Mouse (Mus musculus): ENCODE measurements around the gene Pank4.

Gene Pank4

GRCm38 (mm10) chr4:154967173-154967572 is 3.2 kb downstream of the Pank4 start:
- no peak for DNase-seq (ENCODE audit: low spot score)

GRCm38 (mm10) chr4:154972546-154972945 is 8.6 kb downstream of the Pank4 start:
- DNase-seq (ENCODE audit: low spot score) = no peak

- DNase-seq (ENCODE audit: low spot score) = no peak
Measured at GRCm38 (mm10) chr4:154974163-154974611, 10.3 kb downstream of the Pank4 start.

GRCm38 (mm10) chr4:154980110-154980509 is 16.2 kb downstream of the Pank4 start:
- DNase-seq (ENCODE audit: low spot score) = no peak

DNA sequence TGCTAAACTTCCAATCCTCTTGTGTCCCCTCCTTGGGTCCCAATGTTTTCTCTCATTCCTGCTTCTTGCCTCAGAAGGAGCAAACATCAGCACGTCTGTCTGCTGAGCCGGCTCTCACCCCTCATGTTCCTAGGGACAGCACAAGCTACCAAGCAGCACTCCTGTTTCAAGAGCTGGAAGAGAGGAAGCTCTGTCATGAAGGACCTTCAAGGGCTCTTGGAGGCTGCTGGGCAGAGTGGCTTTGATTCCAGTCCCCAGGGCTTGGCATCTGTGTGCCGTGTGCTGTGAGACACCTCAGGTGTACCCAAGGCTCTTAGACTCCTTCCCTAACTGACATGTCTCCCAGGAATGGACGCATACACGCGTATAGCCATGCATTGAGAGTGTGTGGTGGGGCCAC is 17.2 kb downstream of the Pank4 start:
- no peak for DNase-seq (ENCODE audit: low spot score)

- DNase-seq (ENCODE audit: low spot score) = no peak
Measured at GRCm38 (mm10) chr4:154981530-154981929, 17.6 kb downstream of the Pank4 start.

DNA sequence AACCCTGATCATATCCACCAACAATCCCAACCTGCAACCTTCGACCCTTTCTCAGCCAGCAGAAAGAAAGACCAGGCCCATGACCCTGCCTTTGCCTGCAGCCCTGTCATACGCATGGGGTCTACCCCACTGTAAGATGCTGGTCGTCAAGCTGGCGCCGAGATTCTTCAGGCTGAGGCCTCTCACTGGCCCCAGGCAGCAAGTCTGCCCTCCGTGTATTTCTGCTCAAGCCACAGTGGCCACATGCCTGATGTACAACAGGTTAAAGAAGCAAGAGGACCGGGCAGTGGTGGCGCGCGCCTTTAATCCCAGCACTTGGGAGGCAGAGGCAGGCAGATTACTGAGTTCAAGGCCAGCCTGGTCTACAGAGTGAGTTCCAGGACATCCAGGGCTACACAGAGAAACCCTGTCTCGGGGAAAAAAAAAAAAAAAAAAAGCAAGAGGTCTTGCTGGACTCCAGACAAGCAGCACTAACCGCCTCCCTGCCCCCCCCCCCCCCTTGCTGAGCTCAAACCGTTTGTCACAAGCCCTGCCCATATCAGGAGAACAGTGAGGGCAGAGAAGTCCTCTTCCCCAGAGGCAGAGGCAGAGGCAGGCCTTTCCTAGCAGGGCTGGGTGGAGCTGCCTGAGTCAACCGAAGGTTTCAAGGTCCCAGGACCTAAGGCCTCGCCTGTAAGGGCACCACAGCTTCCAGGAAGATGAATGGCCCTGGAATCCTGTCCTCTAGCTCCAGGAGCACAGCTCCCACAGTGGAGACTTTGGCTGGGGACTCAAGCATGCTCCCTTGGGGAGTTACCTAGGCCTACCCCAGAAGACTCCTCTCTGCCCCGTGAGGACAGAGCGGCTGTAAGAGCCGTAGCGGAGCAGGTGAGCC is 18.6 kb downstream of the Pank4 start:
- no peak for DNase-seq (ENCODE audit: low spot score)

DNA sequence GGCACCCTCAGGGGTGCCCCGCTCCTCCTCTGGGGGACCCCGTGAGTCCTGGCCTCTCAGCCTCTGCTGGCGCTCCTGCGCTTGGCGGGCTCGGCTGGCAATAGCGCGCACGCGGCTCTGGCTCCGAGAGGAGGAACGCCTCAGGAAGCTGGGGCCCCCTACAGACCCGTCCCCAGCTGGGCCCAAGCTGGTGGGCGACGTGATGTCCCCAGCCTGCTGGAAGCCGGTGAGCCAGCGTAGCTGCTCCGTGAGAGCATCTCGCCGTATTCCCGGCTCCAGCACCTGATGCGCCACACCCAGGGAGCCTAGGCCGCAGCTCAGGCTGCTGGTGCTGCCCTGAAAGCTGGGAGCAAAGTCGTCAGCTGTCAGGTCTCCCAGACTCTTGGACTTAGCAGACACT is 19.8 kb downstream of the Pank4 start:
- DNase-seq (ENCODE audit: low spot score) = no peak

DNA sequence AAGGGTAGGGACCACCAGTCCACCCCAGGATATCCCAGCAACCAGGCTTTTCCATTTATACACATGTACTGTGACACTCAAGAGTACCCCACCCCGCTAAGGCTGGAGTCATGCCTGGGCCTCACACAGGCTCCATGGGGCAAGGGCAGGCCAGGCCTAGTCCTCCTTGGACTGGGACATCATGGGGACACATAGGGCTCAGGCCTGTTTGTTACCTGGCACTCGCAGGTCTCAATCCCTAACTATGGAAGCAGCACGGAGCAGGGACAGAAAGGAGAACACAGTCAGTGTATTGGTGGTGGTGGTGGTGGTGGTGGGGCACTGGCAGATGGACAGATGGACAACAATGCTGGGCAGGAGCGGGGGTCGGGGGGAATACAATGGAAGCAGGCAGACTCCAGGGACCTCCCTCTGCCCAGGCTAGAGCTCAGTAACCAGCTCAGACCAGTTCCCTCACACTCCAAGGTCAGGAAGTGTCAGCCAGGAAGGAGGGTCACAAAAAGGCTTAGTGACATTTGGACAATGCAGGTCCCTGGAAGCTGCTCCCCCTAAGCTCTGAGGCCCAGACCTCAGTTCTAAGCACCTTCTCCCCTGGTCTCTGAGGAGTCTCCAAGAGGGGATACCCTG is 21.3 kb downstream of the Pank4 start:
- DNase-seq (ENCODE audit: low spot score) = no peak

GRCm38 (mm10) chr4:154986096-154986495 is 22.2 kb downstream of the Pank4 start:
- DNase-seq (ENCODE audit: low spot score) = peak; percentile 77

DNA sequence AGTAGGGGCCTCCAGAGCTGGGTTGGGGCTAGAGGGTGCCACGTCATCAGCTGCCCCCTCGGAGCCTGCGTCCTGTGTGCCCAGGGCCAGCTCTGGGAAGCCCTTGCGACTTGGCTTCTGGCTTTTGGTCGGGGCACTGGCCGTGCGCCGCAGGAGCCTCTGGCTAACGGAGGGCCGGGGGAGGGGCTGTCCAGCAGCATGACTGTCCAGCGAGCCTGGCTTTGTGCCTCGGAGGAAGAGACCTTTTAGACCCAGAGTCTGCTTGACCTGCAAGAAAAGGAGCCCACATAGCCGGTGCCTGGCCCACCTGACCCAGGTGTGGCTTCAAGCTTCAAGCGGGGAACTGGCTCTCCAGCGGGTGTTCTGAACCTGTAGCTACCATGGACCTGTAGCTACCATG is 22.8 kb downstream of the Pank4 start:
- no peak for DNase-seq (ENCODE audit: low spot score)

DNA sequence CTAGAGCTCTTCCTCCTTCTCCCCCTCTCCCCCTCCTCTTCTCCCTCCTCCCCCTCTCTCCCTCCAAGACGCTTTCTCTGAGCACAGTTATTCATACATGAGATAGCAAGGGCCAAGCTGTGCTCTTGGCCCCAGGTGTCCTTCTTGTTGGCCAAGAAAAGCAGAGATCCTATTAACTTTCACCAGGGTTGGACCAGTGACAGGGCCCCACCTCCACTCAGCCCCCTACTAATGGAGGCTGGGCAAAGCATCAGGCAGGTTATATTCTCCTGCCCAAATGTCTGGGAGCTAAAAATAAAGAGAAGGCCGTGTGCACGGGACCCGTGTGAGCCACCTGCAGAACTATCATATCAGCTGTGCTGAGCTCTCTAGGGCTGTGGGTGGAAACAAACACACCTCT is 31.0 kb downstream of the Pank4 start:
- no peak for DNase-seq (ENCODE audit: low spot score)

DNA sequence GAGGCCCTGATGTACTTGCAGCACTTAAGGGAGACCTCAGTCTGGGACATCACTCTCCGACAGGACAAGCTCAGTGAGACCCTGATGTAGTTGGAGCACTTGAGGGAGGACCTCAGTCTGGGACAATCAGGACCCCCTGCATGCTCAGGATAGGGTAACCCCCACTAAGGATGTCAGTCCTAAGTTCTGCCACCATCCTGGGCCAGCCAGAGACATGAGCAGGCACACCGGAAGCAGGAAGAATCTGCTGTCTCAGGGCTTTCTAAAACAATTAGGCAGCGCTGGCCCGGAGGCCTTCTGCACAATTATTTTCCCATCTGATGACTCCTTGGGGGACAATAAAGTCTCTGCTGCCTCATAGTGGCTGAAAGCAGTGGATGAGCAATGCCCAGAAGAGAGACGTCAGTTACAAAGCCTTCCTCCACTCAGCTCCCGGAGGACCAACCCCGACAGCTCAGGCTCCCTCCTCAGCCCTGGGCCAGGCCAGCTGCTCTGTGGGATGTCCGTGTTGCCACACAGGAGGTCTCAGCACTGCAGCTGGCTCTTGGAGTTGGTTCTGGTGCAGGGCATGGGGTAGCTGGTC is 32.7 kb downstream of the Pank4 start:
- DNase-seq (ENCODE audit: low spot score) = no peak

DNA sequence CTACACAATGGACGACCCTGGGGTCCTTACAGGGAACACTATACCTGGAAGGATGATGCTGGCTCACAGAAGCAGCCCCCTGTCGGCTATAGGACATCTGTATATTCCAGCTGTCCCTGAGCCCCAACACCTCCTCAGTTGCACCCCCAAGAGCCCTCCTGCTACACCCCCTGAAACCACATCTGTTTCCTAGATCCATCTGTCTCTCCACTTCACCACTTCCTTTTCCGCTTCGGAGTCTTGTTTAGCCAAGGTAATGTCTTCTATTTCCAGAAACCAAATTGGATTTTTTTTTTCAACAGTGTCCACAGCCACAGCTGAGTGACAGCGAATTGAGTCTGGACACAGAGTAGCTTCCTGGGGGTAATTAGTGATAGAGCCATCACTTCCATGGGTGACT is 35.5 kb downstream of the Pank4 start:
- DNase-seq (ENCODE audit: low spot score) = no peak

DNA sequence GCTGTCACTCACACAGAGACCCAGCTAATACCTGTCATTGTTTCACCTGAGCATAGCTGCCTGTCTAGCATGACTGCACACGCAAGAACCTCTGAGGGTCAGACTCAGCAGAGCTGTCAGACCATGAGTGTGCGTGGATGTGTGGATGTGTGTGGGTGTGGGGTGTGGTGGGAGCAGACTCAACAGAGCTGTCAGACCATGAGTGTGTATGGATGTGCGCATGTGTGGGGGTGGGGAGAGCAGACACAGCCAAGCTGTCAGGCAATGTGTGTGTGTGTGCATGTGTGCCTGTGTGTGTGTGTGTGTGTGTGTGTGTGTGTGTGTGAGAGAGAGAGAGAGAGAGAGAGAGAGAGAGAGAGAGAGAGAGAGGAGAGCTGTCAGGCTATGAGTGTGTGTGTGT is 41.4 kb downstream of the Pank4 start:
- DNase-seq (ENCODE audit: low spot score) = no peak

DNA sequence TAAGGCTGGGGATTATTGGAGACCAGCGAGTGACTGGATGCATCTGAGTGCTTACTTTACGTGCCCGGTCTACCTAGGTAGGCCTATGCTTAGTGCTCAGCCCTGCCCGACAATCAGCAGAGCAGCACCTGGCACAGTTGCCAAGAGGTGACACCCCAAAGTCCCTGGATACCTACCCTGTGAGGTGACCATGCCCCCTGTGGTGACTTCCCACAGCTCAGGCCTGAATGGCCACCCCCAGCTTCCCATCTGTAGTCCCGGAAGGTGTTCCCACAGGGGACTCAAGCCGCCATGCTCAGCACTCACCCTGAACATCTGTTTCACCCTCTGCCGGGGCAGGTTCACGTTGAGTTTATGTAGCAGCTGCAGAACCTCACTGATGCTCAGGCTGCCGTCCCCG is 42.4 kb downstream of the Pank4 start:
- no peak for DNase-seq (ENCODE audit: low spot score)

- no peak for DNase-seq (ENCODE audit: low spot score)
Measured at GRCm38 (mm10) chr4:155007641-155008040, 43.7 kb downstream of the Pank4 start.

- DNase-seq (ENCODE audit: low spot score) = no peak
Measured at GRCm38 (mm10) chr4:155008075-155008474, 44.2 kb downstream of the Pank4 start.

- no peak for DNase-seq (ENCODE audit: low spot score)
Measured at GRCm38 (mm10) chr4:155009216-155009615, 45.3 kb downstream of the Pank4 start.

- no peak for DNase-seq (ENCODE audit: low spot score)
Measured at GRCm38 (mm10) chr4:155010870-155011269, 46.9 kb downstream of the Pank4 start.

DNA sequence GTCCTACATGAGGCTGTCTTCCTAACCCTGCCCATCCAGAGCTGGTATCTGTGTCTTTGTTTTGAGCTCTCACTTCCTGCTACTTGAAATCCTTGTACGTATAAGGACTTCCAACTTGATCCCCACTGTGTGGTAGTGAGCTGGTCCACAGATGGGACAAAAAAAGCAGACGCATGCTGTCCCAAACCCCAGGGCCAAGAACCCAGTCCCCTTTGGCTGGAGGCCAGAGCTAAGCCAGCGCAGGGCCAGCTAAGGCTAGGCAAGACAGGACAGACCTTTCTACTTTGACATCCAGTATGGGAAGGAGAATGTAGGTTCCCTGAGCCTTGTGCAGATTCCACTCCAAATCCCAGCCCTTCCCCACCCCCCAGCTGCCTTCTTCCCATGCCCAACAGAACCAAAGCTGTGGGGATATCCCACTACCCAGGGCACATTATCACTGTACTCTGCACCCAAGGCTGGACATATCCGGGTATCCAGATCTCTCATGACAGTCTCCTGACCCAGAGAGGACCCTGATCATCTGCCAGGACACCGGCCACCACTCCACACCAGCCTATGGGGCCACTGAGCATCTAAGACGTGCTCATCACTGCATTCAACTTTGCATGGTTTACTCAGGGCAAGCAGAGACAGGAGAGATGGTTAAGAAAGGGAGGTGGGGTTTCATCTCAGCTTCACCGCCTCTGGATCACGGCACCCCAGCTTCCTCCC is 47.5 kb downstream of the Pank4 start:
- no peak for DNase-seq (ENCODE audit: low spot score)

DNA sequence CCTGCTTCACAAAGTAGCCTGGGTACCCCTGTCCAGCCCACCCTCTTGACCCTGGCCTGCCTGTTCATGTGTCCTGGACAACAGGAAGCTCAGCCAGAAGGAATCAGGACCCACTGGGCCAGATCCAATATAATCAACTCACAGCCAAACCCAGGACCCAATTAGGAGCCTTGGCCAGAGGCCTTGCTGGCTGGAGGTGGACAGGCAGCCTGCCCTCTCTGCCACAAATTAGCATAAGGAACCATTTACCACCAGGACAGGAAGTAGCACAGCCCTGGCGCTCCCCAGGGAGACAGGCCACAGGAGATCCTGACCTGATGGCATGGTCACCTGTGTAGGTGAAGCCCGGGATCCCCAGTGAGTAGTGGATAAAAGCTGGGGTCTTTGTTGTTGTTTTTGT is 48.2 kb downstream of the Pank4 start:
- no peak for DNase-seq (ENCODE audit: low spot score)

- peak; percentile 35 for DNase-seq (ENCODE audit: low spot score)
Measured at GRCm38 (mm10) chr4:155012788-155013187, 48.9 kb downstream of the Pank4 start.
